Mouse (Mus musculus) forebrain, embryonic 16.5 days (tissue): ENCODE measurements around the gene Oxa1l. TPM values are rescaled to one million over a fixed set of nuclear protein-coding genes. Genes with fewer than 3 reads are reported as not detected.

Experiments used
- ATAC-seq: fragments of 200-750 bp; cut with Nextera tagmentation; 2 replicates; pipeline ENCODE4 v1.8.0; 2017; ENCODE audit warnings: mild to moderate bottlenecking, moderate library complexity
- H3K27ac ChIP-seq: fragments of 300-500 bp; sonication (generic); 2 replicates; pipeline ENCODE4 v1.5.1; 2014; ENCODE audit warnings: low read length, control low read depth
- H3K27me3 ChIP-seq: fragments of 300-500 bp; sonication (generic); replicated peaks from 2 replicates; pipeline ENCODE4 v1.6.1; 2014; ENCODE audit warnings: low read length; ENCODE audit not compliant: control insufficient read depth, insufficient read depth
- H3K36me3 ChIP-seq: fragments of 300-500 bp; sonication (generic); 2 replicates; pipeline ENCODE4 v1.6.1; 2014; ENCODE audit not compliant: control insufficient read depth, insufficient read depth
- H3K4me1 ChIP-seq: fragments of 300-500 bp; sonication (generic); replicated peaks from 2 replicates; pipeline ENCODE4 v1.6.1; 2014; ENCODE audit warnings: low read length; ENCODE audit not compliant: control insufficient read depth, insufficient read depth
- H3K4me2 ChIP-seq: fragments of 300-500 bp; sonication (generic); 2 replicates; pipeline ENCODE4 v1.6.1; 2014; ENCODE audit warnings: mild to moderate bottlenecking, low read length, control low read depth
- H3K4me3 ChIP-seq: fragments of 300-500 bp; sonication (generic); replicated peaks from 2 replicates; pipeline ENCODE4 v1.5.1; 2014; ENCODE audit warnings: mild to moderate bottlenecking, low read length, control low read depth
- H3K9ac ChIP-seq: fragments of 300-500 bp; sonication (generic); replicated peaks from 2 replicates; pipeline ENCODE4 v1.6.1; 2014; ENCODE audit warnings: low read depth, low read length, control low read depth
- H3K9me3 ChIP-seq: fragments of 300-500 bp; sonication (generic); 2 replicates; pipeline ENCODE4 v1.6.1; 2016; ENCODE audit warnings: low read length; ENCODE audit not compliant: control insufficient read depth
- WGBS: fragments of 180-500 bp; shearing (Covaris S2); extraction: QIAGEN DNeasy Blood & Tissue Kit; methylation state at CpG from one replicate; pipeline ENCODE4 v1.1.7; 2014; 5-methylcytosine and 5-hydroxymethylcytosine counted together
- polyA plus RNA-seq: library from polyadenylated mRNA; unstranded; fragments of >200 nt; fragmentation: Nextera tagmentation; extraction: Ambion mirVana; gene quantifications from 2 replicates; pipeline ENCODE4 v1.2.1, GENCODE M21; 2015

The Oxa1l gene
- polyA plus RNA-seq, 1 experiment from 2014 or later = 49.0 TPM

GRCm38 (mm10) chr14:54412629-54413170, 52.1 kb downstream of the Oxa1l start:
- H3K4me1 ChIP-seq = no peaks in the 10 kb centered on the region; the same call in 1 of the 2 replicates
- no peak overlapping the region for H3K27ac ChIP-seq
- no peak overlapping the region for H3K9ac ChIP-seq
- no peak overlapping the region for H3K4me2 ChIP-seq
- 33% methylated on average over 2 of the region's 2 CpGs for WGBS
- no peaks in the 10 kb centered on the region for H3K9me3 ChIP-seq
- H3K4me3 ChIP-seq = no peak overlapping the region
- no peaks in the 10 kb centered on the region for H3K36me3 ChIP-seq
- ATAC-seq = 0 out of 2 replicates have a peak, but pooled peaks have one; percentile 29
- 0 out of 2 replicates have a peak, but pooled peaks cover 2% of the 10 kb centered on the region for H3K27me3 ChIP-seq

GRCm38 (mm10) chr14:54413877-54414700, 53.5 kb downstream of the Oxa1l start:
- Histone ChIP-seq H3K4me3 (no peak overlapping the region), H3K9ac (0 out of 2 replicates have a peak overlapping the region, but pooled peaks have one; percentile 22), H3K4me2 (no peak overlapping the region; the same call in 1 of the 2 replicates), H3K27ac (no peak overlapping the region), H3K9me3 (no peaks in the 10 kb centered on the region), H3K4me1 (no peaks in the 10 kb centered on the region; the same call in 1 of the 2 replicates), H3K27me3 (0 out of 2 replicates have a peak, but pooled peaks cover 5% of the 10 kb centered on the region), H3K36me3 (no peaks in the 10 kb centered on the region)
- peak; percentile 18; the same call in 1 of the 2 replicates for ATAC-seq
- 10% methylated on average over 18 of the region's 18 CpGs for WGBS

- Histone ChIP-seq H3K9ac (no peak overlapping the region), H3K9me3 (no peaks in the 10 kb centered on the region), H3K4me1 (no peaks in the 10 kb centered on the region; the same call in 1 of the 2 replicates), H3K36me3 (no peaks in the 10 kb centered on the region), H3K4me3 (no peak overlapping the region), H3K27ac (no peak overlapping the region), H3K27me3 (0 out of 2 replicates have a peak, but pooled peaks cover 5% of the 10 kb centered on the region), H3K4me2 (no peak overlapping the region)
- 13% methylated on average over 13 of the region's 13 CpGs for WGBS
- no peak for ATAC-seq
Measured at GRCm38 (mm10) chr14:54415241-54416020, 54.8 kb downstream of the Oxa1l start.

- Histone ChIP-seq H3K4me1 (no peaks in the 10 kb centered on the region; the same call in 1 of the 2 replicates), H3K4me2 (no peak overlapping the region), H3K9me3 (no peaks in the 10 kb centered on the region), H3K27me3 (0 out of 2 replicates have a peak, but pooled peaks cover 5% of the 10 kb centered on the region), H3K4me3 (no peak overlapping the region), H3K36me3 (no peaks in the 10 kb centered on the region), H3K9ac (no peak overlapping the region), H3K27ac (no peak overlapping the region)
- WGBS = 36% methylated on average over 5 of the region's 5 CpGs
- no peak for ATAC-seq
Measured at GRCm38 (mm10) chr14:54416229-54416775, 55.7 kb downstream of the Oxa1l start.

GRCm38 (mm10) chr14:54416830-54417229, 56.2 kb downstream of the Oxa1l start:
- H3K4me1 ChIP-seq = no peaks in the 10 kb centered on the region; the same call in 1 of the 2 replicates
- 0 out of 2 replicates have a peak, but pooled peaks cover 5% of the 10 kb centered on the region for H3K27me3 ChIP-seq
- H3K4me2 ChIP-seq = no peak overlapping the region
- ATAC-seq = no peak
- H3K9ac ChIP-seq = no peak overlapping the region
- no peak overlapping the region for H3K27ac ChIP-seq
- 57% methylated on average over 4 of the region's 4 CpGs for WGBS
- no peaks in the 10 kb centered on the region for H3K9me3 ChIP-seq
- H3K4me3 ChIP-seq = no peak overlapping the region
- H3K36me3 ChIP-seq = no peaks in the 10 kb centered on the region

GRCm38 (mm10) chr14:54417623-54418081, 57.0 kb downstream of the Oxa1l start, which contains the start of gene Slc7a7:
Gene Slc7a7, minus strand, starts transcription at chr14:54417780.
- Histone ChIP-seq H3K4me3 (no peak within 1 kb of the TSS), H3K27me3 (0 out of 2 replicates have a peak, but pooled peaks cover 5% of the 10 kb centered on the region), H3K36me3 (no peaks in the 10 kb centered on the region), H3K4me1 (no peaks in the 10 kb centered on the region; the same call in 1 of the 2 replicates), H3K9ac (no peak within 1 kb of the TSS), H3K4me2 (no peak within 1 kb of the TSS), H3K27ac (no peak within 1 kb of the TSS), H3K9me3 (no peaks in the 10 kb centered on the region)
- 14% methylated on average over 19 of the region's 19 CpGs for WGBS
- ATAC-seq = no peak

Other genes starting within 250 kb of the Oxa1l start
- gene Dad1, start 106.7 kb upstream of the Oxa1l start, polyA plus RNA-seq = 290 and 292 TPM in 2 replicates
- 50.2 and 55.1 TPM in 2 replicates for gene Abhd4, start 106.6 kb upstream of the Oxa1l start, polyA plus RNA-seq
- gene Olfr49, start 75.9 kb upstream of the Oxa1l start, polyA plus RNA-seq = not detected in 2 replicates
- gene Slc7a7, start 56.9 kb downstream of the Oxa1l start, polyA plus RNA-seq = 3.9 and 4.9 TPM in 2 replicates
- 229 and 239 TPM in 2 replicates for gene Mrpl52, start 66.1 kb downstream of the Oxa1l start, polyA plus RNA-seq
- gene Mmp14, start 70.8 kb downstream of the Oxa1l start, polyA plus RNA-seq = 49.4 and 62.3 TPM in 2 replicates
- gene Lrp10, start 103.3 kb downstream of the Oxa1l start, polyA plus RNA-seq = 30.8 and 34.3 TPM in 2 replicates
- 21.0 and 27.7 TPM in 2 replicates for gene Rem2, start 115.3 kb downstream of the Oxa1l start, polyA plus RNA-seq
- gene Prmt5, start 156.7 kb downstream of the Oxa1l start, polyA plus RNA-seq = 105 and 108 TPM in 2 replicates
- gene Haus4, start 193.8 kb downstream of the Oxa1l start, polyA plus RNA-seq = 25.9 and 29.2 TPM in 2 replicates
- gene Ajuba, start 216.7 kb downstream of the Oxa1l start, polyA plus RNA-seq = 8.1 and 8.2 TPM in 2 replicates
- 6.9 and 8.3 TPM in 2 replicates for gene 4931414P19Rik, start 245.2 kb downstream of the Oxa1l start, polyA plus RNA-seq